Mouse (Mus musculus) small intestine, adult 2 months (tissue): ENCODE measurements at regions not wholly inside any gene's neighbourhood (a gene's known extent, or its start where the extent isn't known, plus 50 kb on each side); places are given as distances from the start of the nearest gene placed in this dataset.

Experiments
- CTCF ChIP-seq: fragments of 200-500 bp; IDR thresholded peaks from 2 replicates; pipeline ENCODE4 v1.5.1; 2012; ENCODE audit warnings: low read depth, mild to moderate bottlenecking, control low read depth, inconsistent platforms, low read length, moderate library complexity, mixed read lengths; ENCODE audit not compliant: insufficient replicate concordance, insufficient read length; ENCODE audit errors: extremely low read depth
- POLR2A ChIP-seq: fragments of 200-500 bp; IDR thresholded peaks from 2 replicates; pipeline ENCODE4 v1.6.1; 2012; ENCODE audit warnings: low read depth, mild to moderate bottlenecking, control low read depth, inconsistent platforms, low read length, moderate library complexity

GRCm38 (mm10) chr5:141080896-141081295 is 80.5 kb upstream of the Card11 start:
- TF ChIP-seq CTCF (no peak), POLR2A (no peak)
